Mouse (Mus musculus) adrenal gland, postnatal 25 days (tissue): ENCODE results near the gene Olfr1287. TPM values are rescaled to one million over a fixed set of nuclear protein-coding genes. Genes with fewer than 3 reads are reported as not detected.

Experiments used
- DNase-seq: peaks from one replicate; pipeline ENCODE4 v3.0.0; 2021; ENCODE audit warnings: mixed read lengths
- long read RNA-seq: library from polyadenylated mRNA; stranded (forward); transcript quantifications from one replicate; pipeline ENCODE4 v2.0.0, GENCODE M21; 2021
- total RNA-seq: library from RNA; stranded (reverse); gene quantifications from 2 replicates; pipeline ENCODE4 v1.2.3, GENCODE M21; 2021

Gene Olfr1287
- not detected in 2 replicates for total RNA-seq
- long read RNA-seq: 0 reads

GRCm38 (mm10) chr2:111448842-111449241 lies at the start of gene Olfr1287:
Olfr1287 (plus strand) TSS chr2:111449142.
- DNase-seq: no peak

DNA sequence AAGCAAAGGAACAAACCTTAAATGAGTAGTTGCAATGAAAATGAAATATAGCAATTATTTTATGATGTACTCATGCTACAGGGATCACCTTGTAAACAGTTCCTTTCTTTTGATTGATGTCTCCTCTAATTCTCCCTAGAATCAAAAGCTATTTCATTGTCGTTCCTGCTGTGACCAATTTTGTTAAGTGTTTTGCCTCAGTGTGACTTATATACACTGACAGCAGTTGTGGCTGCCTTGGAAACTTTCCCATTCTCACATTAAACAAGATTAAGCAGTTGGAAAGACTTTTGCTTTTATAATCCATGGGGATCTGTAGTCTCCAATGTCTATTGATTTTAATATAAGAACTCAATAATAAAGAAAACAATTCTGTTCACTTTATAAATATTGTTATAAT lies 26.0 kb upstream of the Olfr1287 start, which contains the start of gene Olfr1286:
Olfr1286 (minus strand) TSS at position 185 of the 400 bp plus-strand sequence.
- DNase-seq: no peak

GRCm38 (mm10) chr2:111473801-111474200 lies 24.9 kb downstream of the Olfr1287 start, which contains the start of gene Olfr1288:
Olfr1288 (plus strand) TSS chr2:111474101.
- DNase-seq: no peak

GRCm38 (mm10) chr2:111480519-111480918 lies 31.6 kb downstream of the Olfr1287 start, which contains the start of gene Olfr1289:
Olfr1289 (plus strand) TSS chr2:111480819.
- DNase-seq: no peak

DNA sequence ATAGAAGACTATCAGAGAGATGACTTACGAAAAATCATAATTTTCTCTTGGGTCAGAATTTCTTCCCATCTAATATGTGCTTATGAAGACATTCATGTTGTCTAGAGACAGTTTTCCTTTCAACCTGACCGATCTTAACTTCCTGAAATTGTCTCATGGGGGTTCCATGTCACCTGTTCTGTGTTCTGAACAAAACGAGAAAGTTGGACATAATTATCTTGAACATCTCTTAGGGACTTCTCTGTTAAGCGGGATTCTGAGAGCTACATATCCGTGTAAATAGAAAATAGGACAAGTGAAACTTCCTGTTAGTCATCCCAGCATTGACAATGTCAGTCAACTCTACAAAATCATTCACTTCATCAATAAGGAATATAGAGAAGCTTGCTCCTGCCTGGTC lies 44.8 kb downstream of the Olfr1287 start, which contains the start of gene Olfr1290:
Olfr1290 (minus strand) TSS at position 101 of the 400 bp plus-strand sequence.
- DNase-seq: no peak

GRCm38 (mm10) chr2:111496880-111497279 lies 47.9 kb downstream of the Olfr1287 start, which contains the start of gene Olfr1291-ps1:
Olfr1291-ps1 (plus strand) TSS chr2:111497180.
- DNase-seq: no peak

Other genes with a start within 250 kb of the Olfr1287 start
- gene 4930430A15Rik, start 219.5 kb upstream of the Olfr1287 start, total RNA-seq: not detected in 2 replicates
- not detected in 2 replicates for gene Olfr1275, start 213.9 kb upstream of the Olfr1287 start, total RNA-seq
- not detected in 2 replicates for gene Olfr1276, start 194.6 kb upstream of the Olfr1287 start, total RNA-seq
- not detected in 2 replicates for gene Olfr1277, start 175.0 kb upstream of the Olfr1287 start, total RNA-seq
- not detected in 2 replicates for gene Olfr1278, start 159.0 kb upstream of the Olfr1287 start, total RNA-seq
- not detected in 2 replicates for gene Olfr1279, start 148.5 kb upstream of the Olfr1287 start, total RNA-seq
- gene Olfr1280, start 135.1 kb upstream of the Olfr1287 start, total RNA-seq: not detected in 2 replicates
- gene Olfr1281, start 122.6 kb upstream of the Olfr1287 start, total RNA-seq: not detected in 2 replicates
- not detected in 2 replicates for gene Olfr1282, start 113.1 kb upstream of the Olfr1287 start, total RNA-seq
- not detected in 2 replicates for gene Olfr1283, start 82.4 kb upstream of the Olfr1287 start, total RNA-seq
- gene Olfr1284, start 73.6 kb upstream of the Olfr1287 start, total RNA-seq: not detected in 2 replicates
- not detected in 2 replicates for gene Olfr1286, start 26.0 kb upstream of the Olfr1287 start, total RNA-seq
- gene Olfr1288, start 25.0 kb downstream of the Olfr1287 start, total RNA-seq: not detected in 2 replicates
- gene Olfr1289, start 31.7 kb downstream of the Olfr1287 start, total RNA-seq: not detected in 2 replicates
- gene Olfr1290, start 44.7 kb downstream of the Olfr1287 start, total RNA-seq: not detected in 2 replicates
- not detected in 2 replicates for gene Olfr1291-ps1, start 48.0 kb downstream of the Olfr1287 start, total RNA-seq
- gene Olfr1293-ps, start 76.1 kb downstream of the Olfr1287 start, total RNA-seq: not detected in 2 replicates
- not detected in 2 replicates for gene Olfr1294, start 91.1 kb downstream of the Olfr1287 start, total RNA-seq
- not detected in 2 replicates for gene Olfr1295, start 120.5 kb downstream of the Olfr1287 start, total RNA-seq
- not detected in 2 replicates for gene Olfr1297, start 177.4 kb downstream of the Olfr1287 start, total RNA-seq
- not detected in 2 replicates for gene Olfr1298, start 200.1 kb downstream of the Olfr1287 start, total RNA-seq
- gene Olfr1299, start 212.3 kb downstream of the Olfr1287 start, total RNA-seq: not detected in 2 replicates